Mouse (Mus musculus) cerebellum, adult 2 months (tissue): ENCODE data around the gene Samd4.

ENCODE experiments used
- CTCF ChIP-seq: fragments of 200-500 bp; IDR thresholded peaks from 2 replicates; pipeline ENCODE4 v1.5.1; 2011; ENCODE audit warnings: low read depth, mild to moderate bottlenecking, control low read depth, low read length, moderate library complexity, borderline replicate concordance; ENCODE audit not compliant: insufficient read depth
- POLR2A ChIP-seq: fragments of 200-500 bp; IDR thresholded peaks from 2 replicates; pipeline ENCODE4 v1.6.1; 2011; ENCODE audit warnings: low read length, control low read depth, borderline replicate concordance; ENCODE audit not compliant: insufficient read depth

- TF ChIP-seq CTCF (no peak), POLR2A (no peak)
Measured at GRCm38 (mm10) chr14:46952264-46952663, 69.6 kb downstream of the Samd4 start.
